Mouse (Mus musculus) fat pad, adult 2 months (tissue): ENCODE data around the gene Rap1a.

Experiments
- DNase-seq: peaks from one replicate; pipeline ENCODE4 v3.0.0-alpha.2; 2011; ENCODE audit warnings: low read depth, low spot score; ENCODE audit errors: extremely low read depth

Gene Rap1a

GRCm38 (mm10) chr3:105806519-105807249 lies 5.5 kb upstream of the Rap1a start:
- no peak for DNase-seq

DNA sequence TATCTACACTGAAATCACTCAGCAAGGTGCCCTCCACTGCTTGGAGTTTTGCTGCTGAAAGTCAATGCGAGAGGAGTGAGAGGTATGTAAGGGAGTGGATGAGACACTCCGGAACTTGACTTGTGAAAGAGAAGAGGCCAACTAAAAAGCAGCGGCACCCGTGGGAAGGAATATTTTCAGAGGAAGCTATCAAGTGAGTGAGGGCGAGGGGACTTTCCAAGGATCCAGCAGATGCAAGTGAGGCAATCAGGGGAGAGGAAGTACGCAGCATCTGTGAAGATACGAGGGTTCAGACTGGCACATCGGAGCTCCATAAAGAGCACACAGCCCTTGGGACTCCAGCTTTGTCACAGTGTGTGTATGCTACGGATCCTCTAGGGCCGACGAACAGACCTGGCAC lies 2.5 kb upstream of the Rap1a start:
- no peak for DNase-seq

DNA sequence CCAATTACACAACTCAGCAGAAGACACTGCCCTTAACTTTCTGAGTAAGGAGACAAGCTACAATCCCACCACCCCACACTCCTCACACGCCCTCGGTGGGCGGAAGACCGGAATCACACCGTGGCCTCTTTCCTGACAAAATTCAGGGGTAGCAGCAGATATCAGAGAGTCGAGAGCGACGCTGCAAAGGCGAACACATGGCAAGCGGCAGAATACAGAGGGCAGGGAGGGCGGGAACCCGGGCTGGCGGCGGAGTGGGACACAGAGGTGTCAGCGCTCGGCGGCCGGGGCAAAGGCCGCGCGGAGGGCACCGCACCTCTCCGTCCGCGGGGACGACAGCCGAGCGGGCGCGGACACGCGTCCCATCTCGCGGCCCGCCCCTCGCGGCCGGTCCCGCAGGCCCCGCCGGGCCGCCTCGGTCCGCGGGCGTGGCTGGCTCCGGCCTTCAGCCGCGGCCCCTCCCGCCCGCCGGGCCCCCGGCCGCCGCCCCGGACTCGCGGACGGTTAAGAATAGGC lies 403 bp downstream of the Rap1a start:
- no peak for DNase-seq

DNA sequence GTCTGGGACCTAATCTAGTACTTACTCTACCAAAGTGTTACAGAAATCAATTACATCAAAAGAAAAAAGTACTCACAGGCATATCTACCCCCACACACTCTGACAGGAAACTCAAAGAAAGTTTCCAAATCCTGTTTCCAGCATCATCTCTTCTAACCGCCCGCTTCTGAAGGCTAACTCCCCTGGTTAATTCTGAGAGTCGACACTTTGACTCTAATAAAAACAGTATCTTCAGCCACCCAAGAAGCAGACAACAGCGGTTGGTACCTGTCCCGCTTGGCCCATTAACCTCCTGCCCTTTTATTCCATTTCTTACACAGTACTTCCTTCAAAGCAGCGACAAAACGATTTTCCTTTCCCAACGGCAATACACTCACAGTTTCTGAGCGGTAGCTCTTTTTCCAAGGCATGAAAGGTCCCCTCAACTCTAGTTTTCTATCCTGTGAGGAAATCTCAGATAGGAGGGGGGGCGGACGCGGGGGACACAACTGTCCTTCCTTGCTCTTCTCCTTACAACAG lies 921 bp downstream of the Rap1a start:
- no peak for DNase-seq

GRCm38 (mm10) chr3:105799375-105799774 lies 1.8 kb downstream of the Rap1a start:
- no peak for DNase-seq

DNA sequence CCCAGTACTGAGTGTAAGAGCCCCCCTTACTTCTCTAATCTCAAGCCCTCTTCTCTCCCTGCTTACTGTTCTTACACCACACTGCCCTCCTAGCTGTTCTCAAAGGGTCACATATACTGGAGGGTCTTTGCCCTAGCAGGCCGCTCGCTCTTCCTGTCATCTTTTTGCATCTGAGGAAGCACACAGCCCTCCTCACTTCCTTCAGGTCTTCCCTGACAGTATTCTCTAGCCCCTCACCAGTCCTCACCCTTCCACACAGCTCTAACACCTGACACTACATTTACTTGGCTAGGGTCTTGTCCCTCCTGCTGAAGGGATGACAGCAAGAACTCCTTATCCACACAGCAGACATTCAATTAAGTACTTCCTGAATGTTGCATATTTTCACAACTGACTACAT lies 2.4 kb downstream of the Rap1a start:
- DNase-seq = no peak

DNA sequence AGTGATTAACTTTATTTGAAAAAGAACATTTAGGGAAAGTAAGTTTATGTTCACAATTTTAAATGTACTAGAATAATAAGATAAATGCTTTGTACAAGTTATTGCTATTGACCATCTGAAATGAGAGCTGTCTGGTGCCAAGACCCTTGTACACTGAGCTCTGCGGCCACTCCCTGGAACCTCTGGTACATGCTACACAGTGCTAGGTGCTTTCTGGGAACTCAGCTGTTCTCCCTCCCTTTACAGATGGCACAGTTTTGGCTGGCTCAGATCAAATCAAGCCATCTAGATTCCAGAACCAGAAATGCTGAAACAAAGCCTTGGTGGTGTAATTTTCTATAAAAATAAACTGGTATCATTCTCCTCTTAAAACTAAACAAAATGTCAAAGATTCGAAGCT lies 3.7 kb downstream of the Rap1a start:
- DNase-seq = no peak

GRCm38 (mm10) chr3:105796761-105797160 lies 4.4 kb downstream of the Rap1a start:
- DNase-seq = no peak

DNA sequence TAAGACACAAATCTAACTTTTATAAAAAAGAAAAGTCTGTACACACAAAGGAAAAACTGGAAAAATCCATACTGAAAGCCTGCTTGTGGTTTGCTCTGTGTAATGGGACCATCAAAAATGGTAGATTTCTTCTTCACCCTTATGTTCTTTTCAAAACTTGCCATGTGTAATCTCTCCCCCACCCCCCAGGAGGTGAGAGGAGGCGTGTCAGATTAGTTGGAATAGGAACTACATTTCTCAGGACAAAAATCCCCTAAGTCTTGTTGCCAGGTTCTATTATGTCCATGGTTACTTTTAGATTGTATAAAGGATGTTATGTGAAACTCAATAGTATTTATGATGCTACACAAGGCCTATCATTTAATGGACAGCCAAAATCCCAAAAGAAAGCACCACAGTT lies 6.8 kb downstream of the Rap1a start:
- DNase-seq = no peak

DNA sequence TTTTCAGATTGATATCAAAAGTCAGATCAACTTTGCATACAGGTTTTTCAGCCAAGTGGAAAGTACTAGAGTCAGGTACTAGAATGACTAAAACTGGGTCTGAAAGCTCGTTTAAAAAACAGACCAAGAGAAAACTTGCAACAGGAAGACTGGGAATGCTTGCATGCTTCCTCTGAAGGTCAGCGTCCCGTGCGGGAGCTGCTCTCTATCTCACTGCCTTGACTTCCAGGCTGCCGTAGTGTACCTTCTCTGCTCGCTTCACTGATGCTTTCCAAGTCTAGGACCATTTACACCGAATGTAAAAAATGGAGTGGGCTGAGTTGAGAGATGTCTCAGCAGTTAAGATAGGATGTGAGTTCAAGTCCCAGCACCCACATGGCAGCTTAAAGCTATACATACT lies 8.8 kb downstream of the Rap1a start:
- DNase-seq = no peak

DNA sequence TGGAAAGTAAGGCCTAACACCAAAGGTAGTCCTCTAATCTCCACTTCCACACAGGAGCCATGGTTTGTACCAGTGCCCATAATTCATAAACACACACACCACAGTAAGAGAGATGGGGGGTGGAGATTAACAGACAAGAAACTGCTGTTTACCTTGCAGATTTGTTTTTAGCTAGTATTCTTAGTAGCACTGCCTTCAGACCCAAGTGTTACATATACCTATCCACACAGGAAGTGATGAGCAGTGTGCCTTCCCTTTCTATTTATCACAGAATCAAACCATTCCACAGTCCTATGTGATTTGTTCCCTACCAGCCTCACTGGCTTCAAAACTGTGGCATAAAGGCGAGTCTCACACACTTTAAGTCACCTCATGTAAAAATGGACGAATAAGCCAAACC lies 10.0 kb downstream of the Rap1a start:
- DNase-seq = no peak

GRCm38 (mm10) chr3:105790338-105790737 lies 10.8 kb downstream of the Rap1a start:
- DNase-seq = no peak

DNA sequence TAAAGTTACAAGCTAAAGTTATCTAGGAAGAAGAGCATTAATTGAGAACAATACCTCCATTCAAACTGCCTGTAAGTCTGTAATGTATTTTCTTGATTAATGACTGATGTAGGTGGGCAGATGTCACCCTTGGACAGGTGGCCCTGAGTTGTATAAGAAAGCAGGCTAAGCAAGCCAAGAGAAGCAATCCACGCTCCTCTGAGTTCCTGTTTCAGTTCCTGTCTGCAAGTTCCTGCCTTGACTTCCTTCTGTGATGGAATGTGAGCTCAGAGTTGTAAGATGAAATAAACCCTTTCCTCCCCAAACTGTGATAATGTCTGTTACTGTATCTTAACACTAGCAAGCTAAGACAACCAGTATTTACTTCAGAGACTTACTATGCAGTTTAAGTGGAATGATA lies 11.4 kb downstream of the Rap1a start:
- DNase-seq = peak; percentile 11

DNA sequence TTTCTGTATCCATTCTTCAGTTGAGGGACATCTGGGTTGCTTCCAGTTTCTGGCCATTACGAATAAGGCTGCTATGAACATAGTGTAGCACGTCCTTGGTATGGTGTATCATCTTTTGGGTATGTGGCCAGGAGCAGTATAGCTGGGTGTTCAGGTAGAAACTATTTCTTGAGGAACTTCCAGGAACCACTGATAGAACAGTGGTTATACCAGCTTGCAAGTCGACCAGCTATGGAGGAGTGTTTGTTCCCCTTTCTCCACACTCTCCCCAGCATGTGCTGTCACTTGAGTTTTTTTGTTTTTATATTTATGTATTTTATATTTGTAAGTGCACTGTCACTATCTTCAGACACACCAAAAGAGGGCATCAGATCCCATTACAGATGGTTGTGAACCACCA lies 13.8 kb downstream of the Rap1a start:
- no peak for DNase-seq

DNA sequence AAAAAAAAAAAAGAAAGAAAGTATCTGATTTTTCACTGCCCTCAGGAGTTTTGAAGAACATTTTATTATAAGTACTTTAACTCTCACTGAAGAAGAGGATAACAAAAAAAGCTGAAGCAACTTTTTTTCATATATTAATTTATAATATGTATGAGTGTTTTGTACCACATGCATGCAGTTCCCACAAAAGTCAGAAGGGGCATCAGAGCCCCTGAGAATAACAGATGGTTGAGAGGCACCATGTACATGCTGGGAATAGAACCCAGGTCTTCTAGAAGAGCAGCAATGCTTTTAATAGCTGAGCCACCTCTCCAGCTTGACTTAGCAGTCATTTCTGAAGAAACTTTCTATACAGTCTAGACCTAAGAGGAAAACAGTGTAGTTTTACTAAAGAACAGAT lies 15.3 kb downstream of the Rap1a start:
- no peak for DNase-seq

- DNase-seq = no peak
Measured at GRCm38 (mm10) chr3:105783809-105784208, 17.3 kb downstream of the Rap1a start.

DNA sequence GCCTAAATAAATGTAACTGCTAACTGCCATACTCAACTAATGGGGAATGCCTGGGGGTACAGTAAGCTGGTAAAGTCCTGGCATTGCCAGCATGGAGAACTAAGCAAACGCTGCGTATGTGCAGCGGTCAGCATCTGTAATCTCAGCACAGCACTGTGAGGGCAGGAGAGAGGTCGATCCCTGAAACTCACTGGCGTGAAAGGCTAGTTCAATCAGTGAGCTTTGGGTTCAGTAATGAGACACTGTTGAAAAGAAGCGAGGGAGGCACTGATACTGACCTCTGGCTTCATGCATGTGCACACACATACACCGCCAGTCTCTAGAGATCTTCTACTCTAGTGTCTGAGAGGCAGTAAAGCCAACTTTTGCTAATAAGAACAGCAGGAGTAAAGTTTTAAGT lies 18.7 kb downstream of the Rap1a start:
- DNase-seq = no peak

DNA sequence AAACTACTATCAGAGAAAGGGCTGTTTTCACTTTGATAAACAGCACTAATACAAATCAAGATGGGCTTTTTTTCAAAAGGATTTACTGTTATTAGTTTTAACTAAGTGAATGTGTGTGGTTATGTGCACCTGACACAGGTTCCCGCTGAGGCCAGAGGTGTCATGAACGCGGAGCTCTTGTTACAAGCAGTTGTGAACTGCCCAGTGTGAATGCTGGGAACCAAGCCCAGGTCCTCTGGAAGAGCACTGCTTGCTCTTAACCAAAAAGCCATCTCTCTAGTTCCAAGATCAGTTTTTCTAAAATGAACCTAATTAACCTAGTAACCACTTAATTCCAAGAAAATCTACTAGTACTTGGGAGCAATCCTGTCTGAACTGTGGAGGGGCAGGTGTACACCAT lies 23.1 kb downstream of the Rap1a start:
- no peak for DNase-seq

DNA sequence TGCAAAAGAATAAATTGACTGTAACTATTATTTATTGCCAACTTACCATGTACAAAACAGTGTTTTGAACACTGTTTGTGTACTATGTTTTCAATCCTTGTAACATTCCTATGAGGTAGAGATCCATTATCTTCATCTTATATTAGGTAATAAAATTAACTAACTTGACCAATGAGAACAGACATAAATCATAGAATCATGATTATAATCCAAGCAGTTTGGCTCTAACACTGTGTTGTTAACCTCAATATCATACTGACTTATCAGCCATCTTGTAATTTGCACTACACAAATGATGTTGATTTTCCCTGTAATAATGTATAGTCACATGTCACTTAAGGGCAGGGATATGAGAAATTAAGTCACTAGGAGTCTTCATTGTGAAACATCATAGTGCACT lies 26.6 kb downstream of the Rap1a start:
- peak; percentile 76 for DNase-seq

GRCm38 (mm10) chr3:105771534-105771933 lies 29.6 kb downstream of the Rap1a start:
- no peak for DNase-seq

- no peak for DNase-seq
Measured at GRCm38 (mm10) chr3:105770836-105771235, 30.3 kb downstream of the Rap1a start.

DNA sequence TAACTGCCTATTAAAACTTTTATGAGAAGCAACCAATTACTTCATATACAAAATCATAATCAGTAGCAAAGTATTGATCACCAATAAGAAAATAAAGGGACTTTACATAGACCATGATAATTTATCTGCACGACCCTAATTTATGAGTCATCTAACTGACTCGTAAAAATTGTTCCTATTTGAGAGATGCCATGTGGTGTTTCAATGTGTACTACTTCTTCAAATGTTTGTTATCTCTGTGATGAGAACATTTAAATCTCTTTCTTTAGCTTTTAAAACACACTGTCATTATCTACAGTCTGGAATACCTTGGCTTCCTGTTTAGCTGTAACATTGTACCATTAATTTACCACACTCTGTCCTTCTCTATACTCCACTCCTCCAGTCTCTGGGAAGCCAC lies 31.8 kb downstream of the Rap1a start:
- DNase-seq = no peak

DNA sequence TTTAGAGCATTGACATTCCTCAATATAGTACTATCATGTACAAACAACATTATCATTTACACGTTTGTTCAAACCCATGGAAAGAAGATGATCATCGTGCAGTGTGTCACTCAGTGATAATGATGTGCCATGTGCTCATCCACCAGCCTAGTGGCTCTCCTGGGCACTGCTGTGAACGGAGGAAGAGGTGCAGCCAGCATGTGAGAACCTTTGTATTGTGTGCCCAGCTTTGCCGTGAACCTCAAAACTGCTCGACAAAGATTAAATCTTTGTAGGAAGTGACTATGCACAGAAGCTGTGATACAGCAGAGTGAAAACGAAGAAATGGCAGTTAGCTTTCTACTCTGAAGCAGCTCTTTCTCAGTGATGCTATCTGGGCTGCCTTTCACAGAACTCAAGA lies 32.6 kb downstream of the Rap1a start:
- DNase-seq = no peak
